Mouse (Mus musculus) heart, adult 2 months (tissue): ENCODE measurements around the gene Clstn2.

Experiments
- EP300 ChIP-seq: fragments of 200-500 bp; IDR thresholded peaks from 2 replicates; pipeline ENCODE4 v1.6.1; 2011; ENCODE audit warnings: low read depth, low read length, control low read depth; ENCODE audit not compliant: insufficient read depth
- POLR2A ChIP-seq: fragments of 200-500 bp; IDR thresholded peaks from 2 replicates; pipeline ENCODE4 v1.6.1; 2011; ENCODE audit warnings: mild to moderate bottlenecking, low read depth, low read length, control low read depth; ENCODE audit not compliant: insufficient read depth

GRCm38 (mm10) chr9:97816143-97816805 lies 216.7 kb downstream of the Clstn2 start:
- no peak for TF ChIP-seq POLR2A
- no peak for TF ChIP-seq EP300
